8 mouse cellular contexts compared by ENCODE assay signal in the genomic region with DNA sequence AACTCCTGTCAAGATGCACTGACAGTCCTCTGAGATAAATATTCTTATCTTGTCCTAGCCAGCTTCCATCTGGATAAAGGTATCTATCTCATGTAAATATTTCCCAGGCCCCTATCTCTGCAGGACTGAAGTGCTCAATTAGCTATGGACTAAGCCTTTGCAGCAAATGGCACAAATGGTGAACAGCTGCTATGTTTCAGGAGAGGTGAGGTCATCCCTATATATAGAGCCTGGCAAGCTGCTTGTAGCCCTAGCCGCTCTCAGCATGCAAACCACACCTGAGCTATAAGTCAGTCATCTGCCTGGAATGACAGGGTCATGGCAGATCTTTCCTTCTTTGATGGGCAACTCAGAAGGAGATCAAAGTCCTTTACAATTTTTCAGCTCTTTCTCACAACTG.
DNase-seq lines count a peak whose midpoint lies in the region; ATAC-seq lines count a peak whose summit lies in the region.

No protein-coding gene starts in this region.

- no peaks in the 10 kb centered on the region for H3K4me1 ChIP-seq in intestine, embryonic 15.5 days (replicated peaks)
- peaks cover 6% of the 10 kb centered on the region for H3K4me1 ChIP-seq in stomach, embryonic 14.5 days (ENCODE audit: control insufficient read depth, insufficient read depth, low read length)
- no peaks in the 10 kb centered on the region for H3K4me1 ChIP-seq in liver, embryonic 12.5 days

- peak; percentile 66; the same call in 1 of the 2 replicates for ATAC-seq in intestine, embryonic 15.5 days
- ATAC-seq in stomach, embryonic 14.5 days (ENCODE audit: insufficient number of reproducible peaks, insufficient read depth, low FRiP score, low read depth) = peak; percentile 84; the same call in 1 of the 2 replicates
- no peak for ATAC-seq in liver, embryonic 12.5 days

- H3K4me3 ChIP-seq in intestine, embryonic 15.5 days (replicated peaks) = no peak overlapping the region
- no peak overlapping the region for H3K4me3 ChIP-seq in stomach, embryonic 14.5 days (ENCODE audit: low read depth, low read length)
- H3K4me3 ChIP-seq in liver, embryonic 12.5 days = no peak overlapping the region

- no peak overlapping the region for H3K27ac ChIP-seq in intestine, embryonic 15.5 days
- no peak overlapping the region for H3K27ac ChIP-seq in stomach, embryonic 14.5 days (ENCODE audit: low read length)
- H3K27ac ChIP-seq in liver, embryonic 12.5 days = no peak overlapping the region

- WGBS in intestine, embryonic 15.5 days = 30% methylated on average over 1 of the region's 1 CpGs
- 11% methylated on average over 1 of the region's 1 CpGs for WGBS in stomach, embryonic 14.5 days
- 21% methylated on average over 1 of the region's 1 CpGs for WGBS in liver, embryonic 12.5 days (ENCODE audit: insufficient replicate concordance)

- H3K27me3 ChIP-seq in intestine, embryonic 15.5 days (replicated peaks) = no peaks in the 10 kb centered on the region
- no peaks in the 10 kb centered on the region for H3K27me3 ChIP-seq in stomach, embryonic 14.5 days (ENCODE audit: control insufficient read depth, insufficient read depth, low read length)
- H3K27me3 ChIP-seq in liver, embryonic 12.5 days (replicated peaks) = no peaks in the 10 kb centered on the region

- H3K36me3 ChIP-seq in intestine, embryonic 15.5 days = no peaks in the 10 kb centered on the region
- H3K36me3 ChIP-seq in stomach, embryonic 14.5 days (ENCODE audit: control insufficient read depth, insufficient read depth, low read length) = no peaks in the 10 kb centered on the region
- H3K36me3 ChIP-seq in liver, embryonic 12.5 days = no peaks in the 10 kb centered on the region

- H3K4me2 ChIP-seq in intestine, embryonic 15.5 days (replicated peaks) = no peak overlapping the region
- no peak overlapping the region for H3K4me2 ChIP-seq in stomach, embryonic 14.5 days (replicated peaks; ENCODE audit: low read depth, low read length)
- no peak overlapping the region for H3K4me2 ChIP-seq in liver, embryonic 12.5 days

- H3K9ac ChIP-seq in intestine, embryonic 15.5 days = no peak overlapping the region
- H3K9ac ChIP-seq in stomach, embryonic 14.5 days (replicated peaks; ENCODE audit: low read depth, low read length) = no peak overlapping the region
- no peak overlapping the region for H3K9ac ChIP-seq in liver, embryonic 12.5 days

- DNase-seq in retina, adult 2 months (ENCODE audit: low read depth, low spot score) = peak; percentile 18
- no peak for DNase-seq in retina, embryonic 14.5 days (ENCODE audit: low spot score)
- peak; percentile 34 for DNase-seq in gastrocnemius, postnatal 10 days
- DNase-seq in liver = no peak
- DNase-seq in thymus, postnatal 25 days = no peak

- H3K9me3 ChIP-seq in intestine, embryonic 15.5 days = no peaks in the 10 kb centered on the region
- no peaks in the 10 kb centered on the region for H3K9me3 ChIP-seq in stomach, embryonic 14.5 days (ENCODE audit: control insufficient read depth, low read depth, low read length)
- H3K9me3 ChIP-seq in liver, embryonic 12.5 days (replicated peaks) = no peaks in the 10 kb centered on the region

Comparison
In these comparisons a context has a peak if more than half of its experiments do, and no peak if none do; other contexts are left out.
1. DNase-seq: peak in retina, adult 2 months (single experiment) and gastrocnemius, postnatal 10 days (single experiment); none in retina, embryonic 14.5 days (single experiment), liver (single experiment) and thymus, postnatal 25 days (single experiment).